25 mouse cellular contexts compared by ENCODE assay signal in the genomic region with DNA sequence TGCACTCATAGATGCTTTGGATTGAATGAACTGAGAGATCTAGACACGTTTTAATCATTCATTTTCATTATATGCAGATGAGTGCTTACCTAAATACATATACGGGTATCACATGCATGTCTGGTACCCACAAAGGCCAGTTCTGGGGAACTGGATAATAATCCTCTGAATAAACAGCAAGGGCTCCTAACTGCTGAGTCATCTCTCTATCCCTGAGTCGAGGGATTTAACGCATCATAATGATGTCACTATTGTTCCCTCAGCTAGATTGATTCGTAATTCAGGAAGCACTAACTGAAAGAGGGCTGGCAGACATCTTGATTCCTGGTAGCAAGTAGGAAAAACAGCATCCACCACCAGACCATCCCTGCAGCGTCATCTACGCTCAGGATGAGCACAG. TPM values are rescaled to one million over a fixed set of nuclear protein-coding genes. Genes with fewer than 3 reads are reported as not detected.
DNase-seq lines count a peak whose midpoint lies in the region; ATAC-seq lines count a peak whose summit lies in the region.
"Had no signal": no experiment of that assay in that cellular context is flagged by ENCODE, and none has a peak within 500 bp of the region (broad histone marks: within the 10 kb centered on the region; RNA-seq: fewer than 3 reads in every experiment).

No protein-coding gene starts in this region.

- H3K9ac ChIP-seq in midbrain, embryonic 14.5 days (replicated peaks; ENCODE audit: low read length) = no peak overlapping the region
- H3K9ac ChIP-seq in midbrain, embryonic 15.5 days = no peak overlapping the region
- H3K9ac ChIP-seq: heart, embryonic 15.5 days; hindbrain, embryonic 15.5 days; intestine, embryonic 15.5 days; midbrain, embryonic 12.5 days; neural tube, embryonic 15.5 days had no signal

- H3K27ac ChIP-seq in midbrain, embryonic 14.5 days (replicated peaks; ENCODE audit: low read depth, low read length) = no peak overlapping the region
- H3K27ac ChIP-seq in midbrain, embryonic 15.5 days = no peak overlapping the region
- peak overlapping the region; percentile 87 for H3K27ac ChIP-seq in macrophage
- H3K27ac ChIP-seq: heart, embryonic 15.5 days; hindbrain, embryonic 15.5 days; intestine, embryonic 15.5 days; midbrain, embryonic 12.5 days; neural tube, embryonic 15.5 days had no signal

- peak; percentile 4; the same call in 1 of the 2 replicates for ATAC-seq in cerebellum, adult (ENCODE audit: insufficient number of reproducible peaks, low FRiP score, low TSS enrichment)
- no peak for ATAC-seq in midbrain, embryonic 14.5 days (ENCODE audit: low FRiP score, low TSS enrichment)
- ATAC-seq in midbrain, embryonic 15.5 days (replicated peaks) = no peak
- ATAC-seq: intestine, embryonic 15.5 days had no signal

- H3K9me3 ChIP-seq in midbrain, embryonic 14.5 days (ENCODE audit: control insufficient read depth, low read length) = no peaks in the 10 kb centered on the region
- no peaks in the 10 kb centered on the region for H3K9me3 ChIP-seq in midbrain, embryonic 15.5 days
- H3K9me3 ChIP-seq: heart, embryonic 15.5 days; hindbrain, embryonic 15.5 days; intestine, embryonic 15.5 days; midbrain, embryonic 12.5 days; neural tube, embryonic 15.5 days had no signal

- H3K36me3 ChIP-seq in midbrain, embryonic 14.5 days (ENCODE audit: control insufficient read depth, insufficient read depth, low read length) = no peaks in the 10 kb centered on the region
- H3K36me3 ChIP-seq in midbrain, embryonic 15.5 days (replicated peaks) = no peaks in the 10 kb centered on the region
- no peaks in the 10 kb centered on the region for H3K36me3 ChIP-seq in macrophage (ENCODE audit: inconsistent target)
- H3K36me3 ChIP-seq: heart, embryonic 15.5 days; hindbrain, embryonic 15.5 days; intestine, embryonic 15.5 days; midbrain, embryonic 12.5 days; neural tube, embryonic 15.5 days had no signal

- H3K4me1 ChIP-seq in midbrain, embryonic 14.5 days (ENCODE audit: control insufficient read depth, insufficient read depth, low read length) = peaks cover 8% of the 10 kb centered on the region; the same call in 1 of the 2 replicates
- peaks cover 10% of the 10 kb centered on the region for H3K4me1 ChIP-seq in midbrain, embryonic 15.5 days

- H3K27me3 ChIP-seq in midbrain, embryonic 14.5 days (ENCODE audit: control insufficient read depth, insufficient read depth, low read length) = peaks cover 5% of the 10 kb centered on the region; the same call in 1 of the 2 replicates
- H3K27me3 ChIP-seq in midbrain, embryonic 15.5 days (replicated peaks) = peaks cover 5% of the 10 kb centered on the region; the same call in 1 of the 2 replicates
- H3K27me3 ChIP-seq: CH12.LX had no signal

- no peak overlapping the region for H3K4me2 ChIP-seq in midbrain, embryonic 14.5 days (ENCODE audit: low read length)
- H3K4me2 ChIP-seq in midbrain, embryonic 15.5 days = no peak overlapping the region
- H3K4me2 ChIP-seq: heart, embryonic 15.5 days; hindbrain, embryonic 15.5 days; intestine, embryonic 15.5 days; midbrain, embryonic 12.5 days; neural tube, embryonic 15.5 days had no signal

- H3K4me3 ChIP-seq in midbrain, embryonic 14.5 days (replicated peaks; ENCODE audit: low read depth, low read length) = no peak overlapping the region
- no peak overlapping the region for H3K4me3 ChIP-seq in midbrain, embryonic 15.5 days
- H3K4me3 ChIP-seq in macrophage (ENCODE audit: inconsistent target) = no peak overlapping the region
- H3K4me3 ChIP-seq: heart, embryonic 15.5 days; hindbrain, embryonic 15.5 days; intestine, embryonic 15.5 days; midbrain, embryonic 12.5 days; neural tube, embryonic 15.5 days had no signal

- WGBS in midbrain, embryonic 14.5 days = 57% methylated on average over 7 of the region's 7 CpGs
- 55% methylated on average over 7 of the region's 7 CpGs for WGBS in midbrain, embryonic 15.5 days
- 64% methylated on average over 7 of the region's 7 CpGs for WGBS in macrophage (ENCODE audit: missing documents)

- no peaks in the 10 kb centered on the region for H3K79me2 ChIP-seq in macrophage (ENCODE audit: inconsistent target)

- no peak for DNase-seq in cerebellum, postnatal 10 days
- peak; percentile 33 for DNase-seq in midbrain, embryonic 14.5 days
- DNase-seq in yolk sac, embryonic 10.5 days (ENCODE audit: low spot score) = no peak
- no peak for DNase-seq in adrenal gland, postnatal 14 days

RNA-seq across cellular contexts. Expression of a gene that starts 3.0 kb away (rescaled TPM):
- polyA plus RNA-seq in midbrain, embryonic 14.5 days (2014; fragmentation: Nextera tagmentation; extraction: Ambion mirVana) = not detected in 2 replicates
- polyA plus RNA-seq in midbrain, embryonic 15.5 days (2015; fragmentation: Nextera tagmentation; extraction: Ambion mirVana) = not detected in 2 replicates
- 1,000 to 10,000 TPM in 11 of 26 experiments, 100 to 1,000 TPM in 8, 10 to 100 TPM in 6, 1 to 10 TPM in 1; 5.8 to 2,928 (median 757) TPM for total RNA-seq in macrophage (2018; cell fraction: chromatin; rRNA removed)
- total RNA-seq in macrophage (2018; cell fraction: cytosol; rRNA removed) = 1,000 to 10,000 TPM in 9 of 26 experiments, 100 to 1,000 TPM in 11, 10 to 100 TPM in 5, 1 to 10 TPM in 1; 5.3 to 4,190 (median 395) TPM
- total RNA-seq in macrophage (2018; cell fraction: nucleus; rRNA removed) = 1,000 to 10,000 TPM in 15 of 26 experiments, 100 to 1,000 TPM in 8, 10 to 100 TPM in 3; 12.8 to 5,113 (median 1,577) TPM
- polyA plus RNA-seq in macrophage (2018) = 8.1 to 14.6 TPM (median 10.7 TPM) in 3 replicates
- 0.30 TPM in 1 of 2 replicates, not detected in the other for total RNA-seq in adrenal gland, postnatal 14 days (2021)
- total RNA-seq: adrenal gland, postnatal 25 days; gastrocnemius, adult 8-10 months; heart, postnatal 4 days; layer of hippocampus, adult 18-20 months; layer of hippocampus, postnatal 25 days; MEL had no signal
- polyA plus RNA-seq: cortical plate, adult 2 months; embryonic facial prominence, embryonic 11.5 days; forebrain, embryonic 11.5 days; heart, embryonic 15.5 days; hindbrain, embryonic 15.5 days; limb, embryonic 11.5 days; liver, embryonic 16.5 days; lung, embryonic 16.5 days; midbrain, embryonic 12.5 days; neural tube, embryonic 15.5 days had no signal

RNA-seq across cellular contexts. Expression of a gene that starts 9.6 kb away (rescaled TPM):
- polyA plus RNA-seq in midbrain, embryonic 14.5 days (2014; fragmentation: Nextera tagmentation; extraction: Ambion mirVana) = not detected in 2 replicates
- 0.22 and 0.31 TPM in 2 replicates for polyA plus RNA-seq in midbrain, embryonic 15.5 days (2015; fragmentation: Nextera tagmentation; extraction: Ambion mirVana)
- 100 to 1,000 TPM in 11 of 26 experiments, 10 to 100 TPM in 10, 1 to 10 TPM in 5; 2.0 to 855 (median 64.8) TPM for total RNA-seq in macrophage (2018; cell fraction: chromatin; rRNA removed)
- total RNA-seq in macrophage (2018; cell fraction: cytosol; rRNA removed) = 1,000 to 10,000 TPM in 3 of 26 experiments, 100 to 1,000 TPM in 9, 10 to 100 TPM in 8, 1 to 10 TPM in 4, under 1 TPM in 2; 0.39 to 1,427 (median 89.6) TPM
- 1,000 to 10,000 TPM in 3 of 26 experiments, 100 to 1,000 TPM in 16, 10 to 100 TPM in 3, 1 to 10 TPM in 4; 2.4 to 1,157 (median 196) TPM for total RNA-seq in macrophage (2018; cell fraction: nucleus; rRNA removed)
- polyA plus RNA-seq in macrophage (2018) = 2.8 to 6.2 TPM (median 2.9 TPM) in 3 replicates
- total RNA-seq in adrenal gland, postnatal 14 days (2021) = 0.86 and 1.3 TPM in 2 replicates
- total RNA-seq: CH12.LX; gastrocnemius, adult 8-10 months; MEL had no signal
- polyA plus RNA-seq: forebrain, embryonic 11.5 days; midbrain, embryonic 12.5 days had no signal

RNA-seq across cellular contexts. Expression of a gene that starts 30.2 kb away (rescaled TPM):
- polyA plus RNA-seq in midbrain, embryonic 14.5 days (2014; fragmentation: Nextera tagmentation; extraction: Ambion mirVana) = 83.8 and 94.4 TPM in 2 replicates
- 59.7 and 65.4 TPM in 2 replicates for polyA plus RNA-seq in midbrain, embryonic 15.5 days (2015; fragmentation: Nextera tagmentation; extraction: Ambion mirVana)
- 10 to 100 TPM; 10.7 to 37.7 (median 17.6) TPM for total RNA-seq in macrophage (2018; cell fraction: chromatin; rRNA removed)
- total RNA-seq in macrophage (2018; cell fraction: cytosol; rRNA removed) = 1 to 10 TPM; 3.2 to 6.7 (median 4.1) TPM
- total RNA-seq in macrophage (2018; cell fraction: nucleus; rRNA removed) = 10 to 100 TPM in 19 of 26 experiments, 1 to 10 TPM in 7; 6.3 to 47.7 (median 14.1) TPM
- 5.7 to 11.4 TPM (median 6.0 TPM) in 3 replicates for polyA plus RNA-seq in macrophage (2018)
- total RNA-seq in adrenal gland, postnatal 14 days (2021) = 15.3 and 16.7 TPM in 2 replicates
- total RNA-seq: MEL had no signal
